Mouse (Mus musculus): ENCODE results near the gene Zfp239. TPM values are rescaled to one million over a fixed set of nuclear protein-coding genes. Genes with fewer than 3 reads are reported as not detected.
"Not testable (repeated sequence)": the region's sequence is repeated elsewhere in the genome, so short reads cannot be mapped to it uniquely, and the experiment has no call there.

The Zfp239 gene
- total and polyA plus RNA-seq, 2 experiments = 0.05 to 0.09 TPM

GRCm38 (mm10) chr6:117840686-117841510, 21.0 kb upstream of the Zfp239 start, which contains the start of gene Zfp637:
Gene Zfp637 (plus strand): TSS chr6:117841180.
- under 1% methylated on average over 66 of the region's 66 CpGs for WGBS
- peak; percentile 76 for DNase-seq (ENCODE audit: extremely low read depth, low read depth, low spot score)
- H3K9ac ChIP-seq (ENCODE audit: low read depth, low read length) = peak within 1 kb of the TSS; percentile 94
- H3K36me3 ChIP-seq (ENCODE audit: control insufficient read depth, insufficient read depth, low read length) = peaks cover 19% of the 10 kb centered on the region
- H3K4me3 ChIP-seq (ENCODE audit: insufficient read depth, low read depth, low read length) = peak within 1 kb of the TSS; percentile 80
- TF ChIP-seq POLR2A (IDR thresholded peaks at IDR 0.05; ENCODE audit: extremely low read depth, insufficient read depth, low read length) (0 out of 2 replicates have a peak, but pooled peaks have one; percentile 33), CTCF (IDR thresholded peaks at IDR 0.05; ENCODE audit: low read depth, low read length) (peak; percentile 75)
- H3K27ac ChIP-seq (replicated peaks; ENCODE audit: insufficient read depth, low read depth, low read length) = peak within 1 kb of the TSS; percentile 91
- no peaks in the 10 kb centered on the region for H3K27me3 ChIP-seq (ENCODE audit: control insufficient read depth, insufficient read depth, low read length)
- peaks cover 7% of the 10 kb centered on the region; the same call in 1 of the 2 replicates for H3K4me1 ChIP-seq (ENCODE audit: control insufficient read depth, insufficient read depth, low read length)
- H3K79me2 ChIP-seq (ENCODE audit: control insufficient read depth, insufficient read depth, low read length) = no peaks in the 10 kb centered on the region

GRCm38 (mm10) chr6:117841511-117841955, 20.4 kb upstream of the Zfp239 start:
- peaks cover 7% of the 10 kb centered on the region; the same call in 1 of the 2 replicates for H3K4me1 ChIP-seq (ENCODE audit: control insufficient read depth, insufficient read depth, low read length)
- H3K4me3 ChIP-seq (ENCODE audit: insufficient read depth, low read depth, low read length) = peak overlapping the region; percentile 80
- H3K27me3 ChIP-seq (ENCODE audit: control insufficient read depth, insufficient read depth, low read length) = no peaks in the 10 kb centered on the region
- WGBS = 2% methylated on average over 12 of the region's 12 CpGs
- peak; percentile 65 for DNase-seq (ENCODE audit: extremely low read depth, low read depth, low spot score)
- peaks cover 22% of the 10 kb centered on the region for H3K36me3 ChIP-seq (ENCODE audit: control insufficient read depth, insufficient read depth, low read length)
- peak overlapping the region; percentile 94 for H3K9ac ChIP-seq (ENCODE audit: low read depth, low read length)
- TF ChIP-seq POLR2A (IDR thresholded peaks at IDR 0.05; ENCODE audit: extremely low read depth, insufficient read depth, low read length) (no peak), CTCF (IDR thresholded peaks at IDR 0.05; ENCODE audit: low read depth, low read length) (no peak)
- peak overlapping the region; percentile 91 for H3K27ac ChIP-seq (replicated peaks; ENCODE audit: insufficient read depth, low read depth, low read length)
- no peaks in the 10 kb centered on the region for H3K79me2 ChIP-seq (ENCODE audit: control insufficient read depth, insufficient read depth, low read length)

- no peaks in the 10 kb centered on the region for H3K27me3 ChIP-seq (ENCODE audit: control insufficient read depth, insufficient read depth, low read length)
- H3K4me1 ChIP-seq (ENCODE audit: control insufficient read depth, insufficient read depth, low read length) = peaks cover 7% of the 10 kb centered on the region; the same call in 1 of the 2 replicates
- H3K27ac ChIP-seq (replicated peaks; ENCODE audit: insufficient read depth, low read depth, low read length) = no peak overlapping the region
- DNase-seq (ENCODE audit: extremely low read depth, low read depth, low spot score) = no peak
- TF ChIP-seq CTCF (IDR thresholded peaks at IDR 0.05; ENCODE audit: low read depth, low read length) (no peak), POLR2A (IDR thresholded peaks at IDR 0.05; ENCODE audit: extremely low read depth, insufficient read depth, low read length) (no peak)
- WGBS = 91% methylated on average over 9 of the region's 9 CpGs
- H3K36me3 ChIP-seq (ENCODE audit: control insufficient read depth, insufficient read depth, low read length) = peaks cover 25% of the 10 kb centered on the region
- no peak overlapping the region for H3K9ac ChIP-seq (ENCODE audit: low read depth, low read length)
- no peaks in the 10 kb centered on the region for H3K79me2 ChIP-seq (ENCODE audit: control insufficient read depth, insufficient read depth, low read length)
- no peak overlapping the region for H3K4me3 ChIP-seq (ENCODE audit: insufficient read depth, low read depth, low read length)
These were observed 17.3 kb upstream of the Zfp239 start for GRCm38 (mm10) chr6:117844597-117844996.

DNA sequence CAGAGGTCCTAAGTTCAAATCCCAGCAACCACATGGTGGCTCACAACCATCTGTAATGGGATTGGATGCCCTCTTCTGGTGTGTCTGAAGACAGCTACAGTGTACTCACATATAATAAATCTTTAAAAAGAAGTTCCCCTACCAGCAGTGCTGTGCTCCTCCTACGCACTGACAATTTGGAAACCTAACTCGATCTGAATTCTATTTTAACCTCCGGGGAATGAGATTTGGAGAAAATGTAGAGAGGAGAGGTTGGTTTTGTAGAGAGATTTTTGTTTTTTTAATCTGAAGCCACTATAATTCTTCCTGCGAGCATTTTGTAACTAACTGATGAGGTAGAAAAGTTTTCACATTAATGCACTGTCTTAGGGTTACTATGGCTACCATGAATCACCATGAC, 15.2 kb upstream of the Zfp239 start:
- not testable (repeated sequence) for H3K27ac ChIP-seq (replicated peaks; ENCODE audit: insufficient read depth, low read depth, low read length); DNase-seq (ENCODE audit: extremely low read depth, low read depth, low spot score); H3K4me1 ChIP-seq (ENCODE audit: control insufficient read depth, insufficient read depth, low read length); H3K27me3 ChIP-seq (ENCODE audit: control insufficient read depth, insufficient read depth, low read length); H3K4me3 ChIP-seq (ENCODE audit: insufficient read depth, low read depth, low read length); H3K79me2 ChIP-seq (ENCODE audit: control insufficient read depth, insufficient read depth, low read length); H3K9ac ChIP-seq (ENCODE audit: low read depth, low read length)
- H3K36me3 ChIP-seq (ENCODE audit: control insufficient read depth, insufficient read depth, low read length) = peaks cover 25% of the 10 kb centered on the region
- 97% methylated on average over 4 of the region's 4 CpGs for WGBS

- peaks cover 3% of the 10 kb centered on the region; the same call in 1 of the 2 replicates for H3K4me1 ChIP-seq (ENCODE audit: control insufficient read depth, insufficient read depth, low read length)
- H3K9ac ChIP-seq (ENCODE audit: low read depth, low read length) = no peak overlapping the region
- WGBS = 98% methylated on average over 2 of the region's 2 CpGs
- TF ChIP-seq CTCF (IDR thresholded peaks at IDR 0.05; ENCODE audit: low read depth, low read length) (no peak), POLR2A (IDR thresholded peaks at IDR 0.05; ENCODE audit: extremely low read depth, insufficient read depth, low read length) (no peak)
- H3K4me3 ChIP-seq (ENCODE audit: insufficient read depth, low read depth, low read length) = no peak overlapping the region
- H3K27ac ChIP-seq (replicated peaks; ENCODE audit: insufficient read depth, low read depth, low read length) = no peak overlapping the region
- peaks cover 25% of the 10 kb centered on the region for H3K36me3 ChIP-seq (ENCODE audit: control insufficient read depth, insufficient read depth, low read length)
- H3K79me2 ChIP-seq (ENCODE audit: control insufficient read depth, insufficient read depth, low read length) = no peaks in the 10 kb centered on the region
- H3K27me3 ChIP-seq (ENCODE audit: control insufficient read depth, insufficient read depth, low read length) = no peaks in the 10 kb centered on the region
- no peak for DNase-seq (ENCODE audit: extremely low read depth, low read depth, low spot score)
These were observed 14.1 kb upstream of the Zfp239 start for GRCm38 (mm10) chr6:117847772-117848171.

- H3K27ac ChIP-seq (replicated peaks; ENCODE audit: insufficient read depth, low read depth, low read length) = no peak overlapping the region
- 93% methylated on average over 5 of the region's 5 CpGs for WGBS
- H3K4me1 ChIP-seq (ENCODE audit: control insufficient read depth, insufficient read depth, low read length) = no peaks in the 10 kb centered on the region
- no peak overlapping the region for H3K9ac ChIP-seq (ENCODE audit: low read depth, low read length)
- no peak for DNase-seq (ENCODE audit: extremely low read depth, low read depth, low spot score)
- H3K36me3 ChIP-seq (ENCODE audit: control insufficient read depth, insufficient read depth, low read length) = peaks cover 20% of the 10 kb centered on the region
- H3K4me3 ChIP-seq (ENCODE audit: insufficient read depth, low read depth, low read length) = no peak overlapping the region
- no peaks in the 10 kb centered on the region for H3K27me3 ChIP-seq (ENCODE audit: control insufficient read depth, insufficient read depth, low read length)
- no peaks in the 10 kb centered on the region for H3K79me2 ChIP-seq (ENCODE audit: control insufficient read depth, insufficient read depth, low read length)
- TF ChIP-seq CTCF (IDR thresholded peaks at IDR 0.05; ENCODE audit: low read depth, low read length) = no peak
- no peak for TF ChIP-seq POLR2A (IDR thresholded peaks at IDR 0.05; ENCODE audit: extremely low read depth, insufficient read depth, low read length)
These were observed 13.3 kb upstream of the Zfp239 start for GRCm38 (mm10) chr6:117848577-117848976.
